Mouse (Mus musculus) bone marrow, adult 2 months (tissue): Measurements from ENCODE around the gene Ippk. TPM values are rescaled to one million over a fixed set of nuclear protein-coding genes. Genes with fewer than 3 reads are reported as not detected.

Experiments
- H3K27ac ChIP-seq: fragments of 200-500 bp; 2 replicates; pipeline ENCODE4 v1.5.1; 2012; ENCODE audit warnings: low read depth, mild to moderate bottlenecking, control low read depth, inconsistent platforms, low read length; ENCODE audit not compliant: control insufficient read depth, poor library complexity, insufficient read depth
- H3K4me1 ChIP-seq: fragments of 200-500 bp; 2 replicates; pipeline ENCODE4 v1.6.1; 2011; ENCODE audit warnings: low read length; ENCODE audit not compliant: control insufficient read depth, insufficient read depth
- H3K4me3 ChIP-seq: fragments of 200-500 bp; replicated peaks from 2 replicates; pipeline ENCODE3; 2011; ENCODE audit warnings: mild to moderate bottlenecking, low read depth, low read length, control low read depth; ENCODE audit not compliant: control insufficient read depth
- CTCF ChIP-seq: fragments of 200-500 bp; IDR thresholded peaks from 2 replicates; pipeline ENCODE4 v1.5.1; 2011; ENCODE audit warnings: low read length, control low read depth; ENCODE audit not compliant: control insufficient read depth, insufficient read depth
- POLR2A ChIP-seq: fragments of 200-500 bp; IDR thresholded peaks from 2 replicates; pipeline ENCODE4 v1.6.1; 2011; ENCODE audit warnings: low read depth, mild to moderate bottlenecking, control low read depth, low read length, borderline replicate concordance; ENCODE audit not compliant: control insufficient read depth
- WGBS: fragments of 180-500 bp; shearing (Covaris S2); methylation state at CpG from one replicate; pipeline ENCODE4 v1.1.7; 2018; 5-methylcytosine and 5-hydroxymethylcytosine counted together
- polyA plus RNA-seq: library from polyadenylated mRNA; stranded (reverse); fragments of >200 nt; gene quantifications from 2 replicates; pipeline ENCODE4 v1.2.4, GENCODE M21; 2011; ENCODE audit warnings: low replicate concordance; ENCODE audit not compliant: missing spikeins, insufficient read depth, insufficient read length

The Ippk gene
- polyA plus RNA-seq, 1 experiment = 4.4 TPM

DNA sequence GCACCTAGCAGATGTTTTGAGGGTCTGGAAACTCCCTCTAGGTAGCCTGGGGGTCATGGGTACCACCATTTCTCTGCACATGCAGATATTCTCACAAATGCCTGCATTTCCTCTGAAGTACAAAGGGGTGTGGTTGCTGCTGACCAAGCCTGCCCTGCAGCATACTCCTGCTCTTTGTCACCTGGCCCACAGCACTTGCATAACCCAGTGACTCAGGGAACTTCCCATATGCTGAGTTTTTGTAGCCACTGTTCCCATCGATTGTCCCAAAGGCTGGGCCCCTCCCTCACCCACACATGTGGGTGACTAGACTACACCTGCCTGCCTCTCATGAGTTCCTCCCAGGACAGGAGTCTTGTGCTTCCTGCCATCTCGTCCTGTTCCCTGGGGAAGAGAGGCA is 18.4 kb upstream of the Ippk start:
- Histone ChIP-seq H3K4me3 (no peak overlapping the region), H3K27ac (no peak overlapping the region), H3K4me1 (no peaks in the 10 kb centered on the region)
- WGBS = 25% methylated on average over 2 of the region's 2 CpGs
- no peak for TF ChIP-seq CTCF
- TF ChIP-seq POLR2A = no peak

DNA sequence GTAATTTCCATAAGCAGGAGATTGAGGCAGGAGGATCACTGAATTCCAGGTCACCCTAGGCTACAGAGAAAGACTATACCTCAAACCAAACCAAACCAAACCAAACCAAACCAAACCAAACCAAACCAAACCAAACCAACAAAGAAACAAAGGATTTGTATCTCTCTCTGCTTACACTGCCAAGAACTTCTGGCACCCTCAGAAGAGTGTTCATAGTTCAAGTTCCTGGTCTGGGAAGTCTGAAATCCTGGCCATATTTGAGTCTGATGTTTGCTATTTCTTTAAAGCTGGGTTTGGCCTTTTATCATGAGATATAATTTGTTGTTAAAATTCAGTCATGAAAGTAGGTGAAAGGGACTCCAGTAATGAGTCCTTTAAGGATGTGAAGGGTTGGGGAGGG is 13.3 kb upstream of the Ippk start:
- Histone ChIP-seq H3K4me1 (no peaks in the 10 kb centered on the region), H3K27ac (no peak overlapping the region), H3K4me3 (no peak overlapping the region)
- TF ChIP-seq POLR2A (no peak), CTCF (no peak)

DNA sequence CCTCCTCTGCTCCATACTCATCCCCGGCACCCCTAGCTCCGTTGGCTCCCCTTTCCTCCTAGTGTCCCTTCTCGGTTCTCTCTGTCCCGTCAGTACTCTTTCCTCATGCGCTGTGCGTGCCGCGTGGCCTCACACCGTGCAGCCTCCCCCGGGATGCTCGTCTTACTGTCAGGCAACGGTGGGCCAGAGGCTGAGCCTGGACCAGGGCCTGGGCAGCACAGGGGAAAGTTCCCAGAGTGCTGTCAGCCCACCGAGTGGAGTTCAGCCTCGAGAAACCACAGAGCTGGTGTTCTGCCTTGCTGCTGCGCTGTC is 513 bp downstream of the Ippk start:
- no peak for TF ChIP-seq CTCF
- 0 out of 2 replicates have a peak, but pooled peaks have one; percentile 11 for TF ChIP-seq POLR2A
- Histone ChIP-seq H3K4me3 (peak overlapping the region; percentile 89), H3K4me1 (peaks cover 1% of the 10 kb centered on the region), H3K27ac (no peak overlapping the region; the same call in 1 of the 2 replicates)
- WGBS = under 1% methylated on average over 15 of the region's 15 CpGs

DNA sequence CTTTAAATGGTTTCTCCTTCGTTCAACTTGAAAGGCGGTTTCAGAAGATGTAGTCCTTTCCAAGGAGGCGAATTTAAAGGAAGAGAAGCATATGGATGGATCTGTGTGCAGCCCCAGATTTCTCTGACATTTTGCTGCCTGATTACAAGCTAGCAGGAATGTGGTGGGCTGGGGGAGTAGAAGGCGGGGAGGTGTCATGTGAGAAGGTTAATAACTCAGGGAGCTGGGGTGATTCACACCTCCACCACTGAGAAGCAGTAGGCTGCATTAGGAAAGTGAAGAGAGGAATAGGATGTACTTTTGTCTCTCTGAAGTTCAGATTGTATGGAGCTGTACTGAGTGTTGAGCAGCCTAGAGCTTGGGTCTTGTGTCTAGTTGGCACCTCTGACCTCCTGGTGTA is 910 bp downstream of the Ippk start:
- Histone ChIP-seq H3K4me1 (peaks cover 1% of the 10 kb centered on the region), H3K4me3 (peak overlapping the region; percentile 89), H3K27ac (no peak overlapping the region)
- TF ChIP-seq CTCF = no peak
- no peak for TF ChIP-seq POLR2A
- WGBS = 26% methylated on average over 4 of the region's 4 CpGs

DNA sequence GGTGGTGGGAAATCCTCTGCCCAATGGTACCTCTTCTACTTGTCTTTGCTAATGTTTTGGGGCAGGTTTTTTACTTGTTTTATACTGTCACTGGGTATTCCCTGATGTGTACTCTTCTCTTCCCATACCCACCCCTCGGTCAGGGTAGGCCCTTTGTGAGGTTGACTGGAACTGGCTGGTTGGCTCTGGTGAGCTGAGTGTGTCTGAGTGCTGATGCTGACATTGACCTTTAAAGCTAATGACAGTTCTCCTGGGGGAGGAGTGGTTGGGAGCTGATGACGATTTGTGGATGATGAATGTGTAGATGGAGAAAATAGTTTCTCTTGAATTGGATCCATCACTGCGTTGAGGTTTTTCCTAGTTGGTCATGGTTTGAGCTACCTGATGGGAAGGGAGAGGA is 5.7 kb downstream of the Ippk start:
- no peak overlapping the region for H3K27ac ChIP-seq
- peaks cover 1% of the 10 kb centered on the region for H3K4me1 ChIP-seq
- no peak overlapping the region for H3K4me3 ChIP-seq
- 87% methylated on average over 3 of the region's 3 CpGs for WGBS
- TF ChIP-seq POLR2A (no peak), CTCF (no peak)

DNA sequence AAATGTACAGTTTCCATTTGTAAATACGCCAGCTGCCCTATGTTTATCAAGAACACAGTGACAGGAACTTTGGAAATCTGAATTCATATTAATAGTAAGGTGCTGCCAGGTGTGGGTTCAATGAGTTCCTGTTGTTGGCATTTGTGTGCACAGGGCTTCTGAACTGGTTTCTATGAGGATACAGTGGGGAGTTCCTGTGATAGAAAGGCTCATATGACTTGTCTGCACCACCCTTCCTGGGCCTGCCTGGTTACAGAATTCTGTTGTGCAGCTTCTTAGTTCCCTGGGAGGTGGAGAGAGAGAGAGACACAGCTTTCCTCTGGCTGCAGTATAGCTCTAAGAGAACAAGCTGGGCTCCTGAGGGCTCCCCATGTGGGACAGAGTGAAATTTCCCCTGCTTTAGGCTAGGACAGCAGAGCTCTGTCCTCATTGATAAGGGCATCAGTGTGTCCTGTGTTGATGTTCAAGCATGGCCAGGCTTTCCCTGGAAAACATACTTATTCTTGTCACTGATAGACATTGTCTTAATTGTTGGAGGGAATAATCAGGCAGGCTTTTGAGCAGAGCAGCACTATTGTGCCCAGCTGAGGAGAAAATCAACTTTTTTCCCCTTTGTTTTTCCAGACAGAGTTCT is 7.1 kb downstream of the Ippk start:
- TF ChIP-seq CTCF = no peak
- no peak for TF ChIP-seq POLR2A
- Histone ChIP-seq H3K4me1 (no peaks in the 10 kb centered on the region), H3K27ac (no peak overlapping the region), H3K4me3 (no peak overlapping the region)
- WGBS = 80% methylated on average over 1 of the region's 1 CpGs

DNA sequence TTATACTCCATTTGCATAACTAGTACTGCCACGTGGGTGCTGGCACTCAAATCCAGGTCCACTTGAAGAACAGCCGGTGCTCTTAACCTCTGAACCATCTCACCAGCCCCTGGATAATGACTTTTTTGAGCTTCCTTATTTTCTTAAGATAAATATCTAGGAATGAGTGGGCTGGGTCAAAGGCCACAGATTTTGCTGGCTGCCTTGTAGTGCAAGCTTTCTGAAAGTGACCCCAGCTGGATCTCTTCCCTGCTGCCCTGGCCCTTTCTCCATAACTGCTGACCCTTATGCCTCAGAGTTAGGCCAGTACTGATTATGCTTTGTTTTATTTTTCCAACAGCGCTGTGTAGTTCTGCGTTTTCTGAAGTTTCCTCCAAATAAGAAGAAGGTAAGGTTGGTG is 9.5 kb downstream of the Ippk start:
- TF ChIP-seq CTCF (no peak), POLR2A (no peak)
- Histone ChIP-seq H3K4me1 (no peaks in the 10 kb centered on the region; the same call in 1 of the 2 replicates), H3K4me3 (no peak overlapping the region), H3K27ac (no peak overlapping the region)
- WGBS = 76% methylated on average over 4 of the region's 4 CpGs

DNA sequence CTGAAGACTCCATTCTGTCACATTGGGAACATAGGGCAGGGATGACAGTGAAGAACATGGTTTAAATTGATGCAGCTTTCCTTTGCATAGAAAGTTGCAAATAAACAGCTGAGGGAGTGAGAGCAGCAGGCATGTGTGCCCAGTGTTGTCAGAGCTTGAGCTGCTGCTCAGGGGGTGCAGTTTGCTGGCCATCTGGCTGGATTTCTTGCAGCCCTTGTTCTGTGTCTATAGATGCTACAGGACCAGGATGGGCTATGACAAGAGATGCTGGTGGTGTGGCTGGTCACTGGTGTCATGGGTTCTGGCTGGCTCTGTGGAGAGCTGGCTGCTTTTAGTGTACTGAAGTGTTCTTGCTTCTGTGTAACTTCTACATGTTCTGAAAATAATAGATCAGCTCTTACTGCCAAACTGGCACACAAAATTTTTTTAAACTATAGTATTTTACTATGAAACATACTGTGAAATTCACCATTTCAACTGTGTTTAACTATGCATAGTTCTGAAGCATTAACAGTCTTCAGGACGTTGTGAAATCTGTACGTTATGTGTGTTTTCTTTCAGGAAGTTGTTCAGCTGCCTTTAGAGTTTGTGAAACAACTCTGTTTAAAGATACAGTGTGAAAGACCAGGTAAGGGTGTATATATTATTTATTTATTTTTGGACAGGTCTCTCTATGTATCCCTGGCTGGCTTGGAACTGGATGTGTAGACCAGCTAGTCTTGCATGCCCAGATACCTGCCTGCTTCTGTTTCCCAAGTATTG is 12.4 kb downstream of the Ippk start:
- WGBS = 28% methylated on average over 2 of the region's 2 CpGs
- no peaks in the 10 kb centered on the region; the same call in 1 of the 2 replicates for H3K4me1 ChIP-seq
- TF ChIP-seq POLR2A (no peak), CTCF (no peak)

DNA sequence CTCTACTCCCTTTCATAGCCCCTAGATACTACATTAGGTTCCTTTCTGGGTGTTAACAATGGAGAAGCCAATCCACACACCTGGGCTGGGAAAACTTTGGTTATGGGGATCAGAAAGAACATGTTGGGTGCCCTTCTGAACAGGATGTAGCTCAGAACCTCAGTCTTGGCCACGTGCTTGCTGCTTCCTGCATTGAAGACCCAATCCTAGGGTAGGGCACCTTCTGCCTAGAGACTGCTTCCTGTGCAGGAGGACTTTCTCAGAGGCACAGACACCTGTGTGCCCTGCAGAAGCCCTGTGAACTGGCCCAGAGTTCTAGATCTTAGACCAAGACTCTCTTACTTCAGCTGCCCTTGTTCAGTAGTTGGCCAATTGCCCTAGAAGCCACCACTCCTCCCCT is 14.7 kb downstream of the Ippk start:
- no peak overlapping the region for H3K27ac ChIP-seq
- TF ChIP-seq POLR2A (no peak), CTCF (no peak)
- H3K4me1 ChIP-seq = no peaks in the 10 kb centered on the region; the same call in 1 of the 2 replicates
- 27% methylated on average over 1 of the region's 1 CpGs for WGBS
- H3K4me3 ChIP-seq = no peak overlapping the region

More for the DNA sequence above, 12.4 kb downstream of the Ippk start:
- H3K27ac ChIP-seq = no peak overlapping the region
- no peak overlapping the region for H3K4me3 ChIP-seq
